Mouse (Mus musculus) lung, embryonic 16.5 days (tissue): ENCODE measurements at regions not wholly inside any gene's neighbourhood (a gene's known extent, or its start where the extent isn't known, plus 50 kb on each side); places are given as distances from the start of the nearest gene placed in this dataset.

Experiments used
- ATAC-seq: fragments of 200-750 bp; cut with Nextera tagmentation; 2 replicates; pipeline ENCODE4 v1.8.0; 2017; ENCODE audit warnings: low read depth, mild to moderate bottlenecking, moderate library complexity
- H3K27ac ChIP-seq: fragments of 300-500 bp; sonication (generic); 2 replicates; pipeline ENCODE4 v1.5.1; 2014; ENCODE audit warnings: mild to moderate bottlenecking, control low read depth, low read length
- H3K27me3 ChIP-seq: fragments of 300-500 bp; sonication (generic); 2 replicates; pipeline ENCODE4 v1.6.1; 2014; ENCODE audit warnings: low read depth, low read length, mixed read lengths; ENCODE audit not compliant: control insufficient read depth, insufficient read depth
- H3K36me3 ChIP-seq: fragments of 300-500 bp; sonication (generic); 2 replicates; pipeline ENCODE4 v1.6.1; 2014; ENCODE audit warnings: low read length; ENCODE audit not compliant: control insufficient read depth, insufficient read depth
- H3K4me1 ChIP-seq: fragments of 300-500 bp; sonication (generic); replicated peaks from 2 replicates; pipeline ENCODE4 v1.6.1; 2014; ENCODE audit warnings: low read length, mixed read lengths; ENCODE audit not compliant: control insufficient read depth, insufficient read depth
- H3K4me2 ChIP-seq: fragments of 300-500 bp; sonication (generic); 2 replicates; pipeline ENCODE4 v1.6.1; 2014; ENCODE audit warnings: low read depth, low read length, control low read depth
- H3K4me3 ChIP-seq: fragments of 300-500 bp; sonication (generic); 2 replicates; pipeline ENCODE4 v1.5.1; 2014; ENCODE audit warnings: mild to moderate bottlenecking, low read length, control low read depth
- H3K9ac ChIP-seq: fragments of 300-500 bp; sonication (generic); 2 replicates; pipeline ENCODE4 v1.6.1; 2014; ENCODE audit warnings: low read length, control low read depth
- H3K9me3 ChIP-seq: fragments of 300-500 bp; sonication (generic); 2 replicates; pipeline ENCODE4 v1.6.1; 2016; ENCODE audit warnings: low read length; ENCODE audit not compliant: control insufficient read depth
- WGBS: fragments of 180-500 bp; shearing (Covaris S2); extraction: QIAGEN DNeasy Blood & Tissue Kit; methylation state at CpG from one replicate; pipeline ENCODE4 v1.1.7; 2014; 5-methylcytosine and 5-hydroxymethylcytosine counted together

GRCm38 (mm10) chr1:152313480-152313879 lies 73.0 kb downstream of the Tsen15 start:
- Histone ChIP-seq H3K9ac (no peak overlapping the region), H3K9me3 (no peaks in the 10 kb centered on the region), H3K27me3 (no peaks in the 10 kb centered on the region), H3K4me2 (no peak overlapping the region), H3K27ac (no peak overlapping the region), H3K4me1 (no peaks in the 10 kb centered on the region), H3K4me3 (no peak overlapping the region), H3K36me3 (no peaks in the 10 kb centered on the region)
- 62% methylated on average over 2 of the region's 2 CpGs for WGBS
- ATAC-seq = no peak

GRCm38 (mm10) chr1:152305461-152305860 lies 81.0 kb downstream of the Tsen15 start:
- Histone ChIP-seq H3K4me3 (no peak overlapping the region), H3K27me3 (no peaks in the 10 kb centered on the region), H3K9me3 (no peaks in the 10 kb centered on the region), H3K27ac (no peak overlapping the region), H3K36me3 (no peaks in the 10 kb centered on the region), H3K4me2 (no peak overlapping the region), H3K9ac (no peak overlapping the region), H3K4me1 (no peaks in the 10 kb centered on the region)
- ATAC-seq = no peak
- WGBS = 81% methylated on average over 3 of the region's 3 CpGs

DNA sequence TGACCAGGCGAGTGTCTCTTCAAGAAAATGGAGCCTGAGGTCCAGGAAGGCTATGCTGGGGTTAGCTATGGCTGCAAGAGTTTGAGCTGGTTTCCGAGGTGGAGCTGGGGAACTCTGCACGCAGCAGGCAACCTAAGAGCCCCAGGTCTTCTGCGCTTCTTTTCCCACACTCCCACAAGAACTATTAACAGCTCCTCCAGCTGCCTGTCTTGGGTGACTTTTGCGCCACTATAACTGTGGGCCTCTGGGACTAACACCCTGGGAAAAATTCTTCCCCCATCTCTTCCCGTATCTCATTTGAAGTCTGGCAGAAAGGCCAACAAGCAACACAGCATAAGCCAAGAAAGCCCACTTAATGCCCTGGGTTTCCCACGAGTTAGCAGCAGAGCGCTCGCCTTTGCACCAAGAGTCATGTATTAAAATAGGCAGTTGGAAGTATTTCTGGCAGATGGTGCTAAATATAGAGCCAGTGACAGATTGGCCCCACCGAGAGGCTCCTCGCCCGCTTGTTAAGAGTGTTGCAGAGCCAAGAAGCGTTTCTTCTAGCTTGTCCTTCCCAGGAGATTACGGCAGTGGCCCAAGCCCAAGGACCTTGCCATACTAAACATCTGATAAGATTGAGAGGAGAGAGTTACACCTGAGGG lies 81.9 kb downstream of the Tsen15 start:
- Histone ChIP-seq H3K4me3 (no peak overlapping the region), H3K27ac (no peak overlapping the region), H3K9me3 (no peaks in the 10 kb centered on the region), H3K27me3 (no peaks in the 10 kb centered on the region), H3K9ac (no peak overlapping the region), H3K4me2 (no peak overlapping the region), H3K36me3 (no peaks in the 10 kb centered on the region), H3K4me1 (no peaks in the 10 kb centered on the region)
- ATAC-seq = no peak
- WGBS = 59% methylated on average over 14 of the region's 14 CpGs

DNA sequence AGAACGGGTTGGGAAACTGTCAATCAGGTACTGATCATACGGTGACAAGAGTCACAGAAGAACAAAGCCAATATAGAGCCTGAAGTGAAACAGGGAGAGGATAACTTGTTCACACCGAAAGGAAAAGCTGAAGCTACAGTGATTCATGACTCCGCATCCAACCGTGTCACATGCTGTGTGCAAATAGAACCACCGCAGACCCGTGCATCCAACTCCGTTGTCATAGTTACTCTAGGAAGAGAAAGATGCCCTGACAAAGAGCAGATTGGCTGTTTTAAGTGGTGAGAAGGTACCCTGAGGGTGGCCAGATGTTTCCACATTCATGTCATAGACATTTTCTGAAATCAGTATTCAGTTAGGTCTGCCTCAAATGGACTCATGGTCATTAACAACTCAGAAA lies 85.1 kb downstream of the Tsen15 start:
- no peak for ATAC-seq
- Histone ChIP-seq H3K9ac (no peak overlapping the region), H3K27me3 (no peaks in the 10 kb centered on the region), H3K4me1 (no peaks in the 10 kb centered on the region), H3K36me3 (no peaks in the 10 kb centered on the region), H3K9me3 (no peaks in the 10 kb centered on the region), H3K27ac (no peak overlapping the region), H3K4me2 (no peak overlapping the region), H3K4me3 (no peak overlapping the region)
- 76% methylated on average over 8 of the region's 8 CpGs for WGBS

- ATAC-seq = no peak
- H3K4me1 ChIP-seq = peaks cover 2% of the 10 kb centered on the region; the same call in 1 of the 2 replicates
- no peak overlapping the region for H3K4me2 ChIP-seq
- WGBS = 82% methylated on average over 9 of the region's 9 CpGs
- no peaks in the 10 kb centered on the region for H3K36me3 ChIP-seq
- H3K27me3 ChIP-seq = no peaks in the 10 kb centered on the region
- no peak overlapping the region for H3K27ac ChIP-seq
- H3K4me3 ChIP-seq = no peak overlapping the region
- H3K9ac ChIP-seq = no peak overlapping the region
- H3K9me3 ChIP-seq = no peaks in the 10 kb centered on the region
These were observed 94.2 kb downstream of the Tsen15 start for GRCm38 (mm10) chr1:152292196-152292736.

DNA sequence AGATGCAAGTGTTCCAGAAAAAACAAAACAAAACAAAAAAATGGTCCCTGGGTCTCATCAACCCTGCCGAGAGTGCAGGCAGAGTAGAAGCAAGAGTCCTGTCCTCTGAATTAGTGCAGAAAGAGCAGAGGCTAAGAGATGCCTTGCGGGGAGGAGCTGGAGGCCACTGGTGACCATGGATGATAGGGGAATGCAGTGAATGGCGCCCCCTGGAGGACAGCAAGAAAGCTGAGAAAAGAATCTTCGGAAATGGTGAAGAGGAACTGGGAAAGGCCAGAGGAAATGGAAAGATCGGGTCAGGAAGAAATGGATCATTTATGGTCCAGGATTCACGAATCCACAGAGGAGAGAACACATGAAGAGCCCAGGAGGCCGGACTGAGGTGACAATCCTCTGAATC lies 95.7 kb downstream of the Tsen15 start:
- ATAC-seq = peak; percentile 71; the same call in 1 of the 2 replicates
- 30% methylated on average over 7 of the region's 7 CpGs for WGBS
- Histone ChIP-seq H3K4me1 (peaks cover 2% of the 10 kb centered on the region; the same call in 1 of the 2 replicates), H3K4me2 (peak overlapping the region; percentile 50), H3K9me3 (no peaks in the 10 kb centered on the region), H3K9ac (peak overlapping the region; percentile 51; the same call in 1 of the 2 replicates), H3K27me3 (no peaks in the 10 kb centered on the region), H3K27ac (no peak overlapping the region), H3K36me3 (no peaks in the 10 kb centered on the region), H3K4me3 (peak overlapping the region; percentile 38)

GRCm38 (mm10) chr1:152287566-152288490 lies 98.7 kb downstream of the Tsen15 start:
- H3K9ac ChIP-seq = no peak overlapping the region
- no peak overlapping the region for H3K4me2 ChIP-seq
- ATAC-seq = no peak
- H3K27ac ChIP-seq = no peak overlapping the region
- H3K36me3 ChIP-seq = no peaks in the 10 kb centered on the region
- no peak overlapping the region for H3K4me3 ChIP-seq
- peaks cover 2% of the 10 kb centered on the region; the same call in 1 of the 2 replicates for H3K4me1 ChIP-seq
- H3K27me3 ChIP-seq = no peaks in the 10 kb centered on the region
- WGBS = 56% methylated on average over 15 of the region's 15 CpGs
- no peaks in the 10 kb centered on the region for H3K9me3 ChIP-seq

DNA sequence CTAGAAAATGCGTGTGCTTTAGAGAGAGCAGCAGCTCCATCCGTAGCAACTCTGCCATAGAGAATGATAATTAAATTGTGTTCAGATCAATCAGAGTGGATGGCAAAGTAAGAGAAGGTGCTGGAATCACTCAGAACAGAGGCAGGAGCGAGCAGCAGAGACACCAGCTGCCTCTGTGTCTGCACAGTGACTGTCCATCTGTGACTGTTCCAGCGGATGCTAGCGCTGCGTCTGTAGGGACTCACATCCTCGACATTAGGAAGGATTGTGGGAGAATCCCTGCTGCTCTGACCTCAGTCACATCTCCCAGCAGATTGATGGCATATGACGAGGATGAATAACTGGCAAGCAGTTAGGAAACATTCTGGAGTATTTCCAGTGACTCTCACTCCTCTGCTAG lies 99.8 kb downstream of the Tsen15 start:
- WGBS = 73% methylated on average over 8 of the region's 8 CpGs
- H3K4me3 ChIP-seq = no peak overlapping the region
- ATAC-seq = no peak
- no peaks in the 10 kb centered on the region for H3K9me3 ChIP-seq
- no peaks in the 10 kb centered on the region for H3K27me3 ChIP-seq
- H3K4me1 ChIP-seq = peaks cover 2% of the 10 kb centered on the region; the same call in 1 of the 2 replicates
- H3K9ac ChIP-seq = no peak overlapping the region
- H3K27ac ChIP-seq = no peak overlapping the region
- no peak overlapping the region for H3K4me2 ChIP-seq
- no peaks in the 10 kb centered on the region for H3K36me3 ChIP-seq

GRCm38 (mm10) chr1:152282106-152282505 lies 104.4 kb downstream of the Tsen15 start:
- Histone ChIP-seq H3K36me3 (no peaks in the 10 kb centered on the region), H3K9ac (no peak overlapping the region), H3K4me1 (no peaks in the 10 kb centered on the region), H3K4me2 (no peak overlapping the region), H3K27me3 (no peaks in the 10 kb centered on the region), H3K4me3 (no peak overlapping the region), H3K9me3 (0 out of 2 replicates have a peak, but pooled peaks cover 4% of the 10 kb centered on the region), H3K27ac (no peak overlapping the region)
- no peak for ATAC-seq
- 90% methylated on average over 11 of the region's 11 CpGs for WGBS
